Mouse (Mus musculus) thymus, adult 2 months (tissue): Measurements from ENCODE around the gene Sorbs2.

ENCODE experiments used
- CTCF ChIP-seq: fragments of 200-500 bp; IDR thresholded peaks from 2 replicates; pipeline ENCODE4 v1.5.1; 2012; ENCODE audit warnings: mild to moderate bottlenecking, control low read depth, low read length, moderate library complexity, borderline replicate concordance; ENCODE audit not compliant: control insufficient read depth, poor library complexity, insufficient read depth; ENCODE audit errors: extremely low read depth
- POLR2A ChIP-seq: fragments of 200-500 bp; IDR thresholded peaks from 2 replicates; pipeline ENCODE4 v1.6.1; 2012; ENCODE audit warnings: mild to moderate bottlenecking, low read length, control low read depth, moderate library complexity; ENCODE audit not compliant: control insufficient read depth, poor library complexity, insufficient read depth; ENCODE audit errors: extremely low read depth

DNA sequence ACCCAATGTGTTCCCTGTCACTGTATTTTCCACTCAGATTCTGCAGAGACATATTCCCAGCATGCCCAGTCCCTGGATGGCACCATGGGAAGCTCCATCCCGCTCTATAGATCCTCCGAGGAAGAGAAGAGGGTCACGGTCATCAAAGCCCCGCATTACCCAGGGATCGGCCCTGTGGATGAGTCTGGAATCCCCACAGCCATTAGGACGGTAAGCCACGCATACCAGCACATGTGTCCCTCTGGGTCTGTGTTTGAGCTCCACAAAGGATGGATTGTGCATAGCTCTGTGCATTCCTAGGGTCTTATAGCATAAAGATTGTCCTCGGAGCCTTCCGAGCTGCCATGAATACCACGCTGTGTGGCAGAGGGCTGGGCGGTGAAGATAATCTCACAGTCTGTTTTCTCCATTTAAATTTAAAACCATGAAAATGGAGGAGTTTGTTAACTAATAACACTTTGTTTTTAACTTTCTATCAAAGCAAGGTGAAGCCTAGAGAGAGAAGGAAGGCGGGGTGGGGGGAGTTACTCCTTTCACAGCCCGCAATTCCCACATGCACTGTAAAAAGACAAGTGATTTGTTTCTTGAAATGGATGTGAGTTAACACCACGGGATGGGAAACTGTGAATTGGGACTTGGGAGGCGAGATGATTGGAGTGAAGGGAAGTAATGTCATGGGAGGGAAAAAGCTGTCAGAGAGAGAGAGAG, 255.5 kb downstream of the Sorbs2 start:
- TF ChIP-seq CTCF, result no peak
- TF ChIP-seq POLR2A, result no peak
